18 mouse cellular contexts compared by ENCODE assay signal in genomic region chr9:94740841-94741240, GRCm38 (mm10).
DNase-seq lines count a peak whose midpoint lies in the region.
"Had no signal": no experiment of that assay in that cellular context is flagged by ENCODE, and none has a peak within 500 bp of the region (broad histone marks: within the 10 kb centered on the region; RNA-seq: fewer than 3 reads in every experiment).

No protein-coding gene starts in this region.

- intact Hi-C loops in left cerebral cortex, postnatal 4 days (cut with DNase I): no loop called here
- intact Hi-C loops in left cerebral cortex, postnatal 14 days (cut with DNase I): loop anchor here (5.0 to 10.0 kb wide), 3 partner anchors 101 to 334 kb away; no protein-coding TSS in a partner anchor

- peak; percentile 59 for DNase-seq in adrenal gland, postnatal 14 days
- no peak for DNase-seq in adrenal gland, adult 18-20 months (ENCODE audit: low spot score in 2 of 2)
- peak; percentile 24 for DNase-seq in left cerebral cortex, postnatal 4 days
- DNase-seq in left cerebral cortex, postnatal 14 days (ENCODE audit: low spot score in 2 of 2): no peak
- peak; percentile 62 for DNase-seq in 3T3-L1 (ENCODE audit: low read depth, low spot score)
- peak; percentile 27 for DNase-seq in lung, postnatal 36 days
- DNase-seq in kidney, adult 18-20 months: no peak
- DNase-seq: cerebellum, adult 8-10 months; gastrocnemius, adult 2 months; gastrocnemius, postnatal 36 days; heart, adult 2 months; kidney, adult 2 months; kidney, postnatal 10 days; layer of hippocampus, postnatal 36 days; liver; right cerebral cortex, postnatal 4 days; thymus, adult 18-20 months; thymus, postnatal 25 days had no signal

Comparison
In these comparisons a context has a peak if more than half of its experiments do, and no peak if none do; other contexts are left out.
1. DNase-seq: peak in adrenal gland, postnatal 14 days (single experiment), left cerebral cortex, postnatal 4 days (single experiment), 3T3-L1 (single experiment) and lung, postnatal 36 days (single experiment); none in adrenal gland, adult 18-20 months (0 of 2), left cerebral cortex, postnatal 14 days (0 of 2) and kidney, adult 18-20 months (single experiment).